Mouse (Mus musculus) Muller cell, postnatal 12 days (primary cell): Measurements from ENCODE around the gene Gm10974.

ENCODE experiments used
- DNase-seq: peaks from one replicate; pipeline ENCODE4 v3.0.0-alpha.2; 2015; ENCODE audit errors: inconsistent ontology term

Gm10974 gene

DNA sequence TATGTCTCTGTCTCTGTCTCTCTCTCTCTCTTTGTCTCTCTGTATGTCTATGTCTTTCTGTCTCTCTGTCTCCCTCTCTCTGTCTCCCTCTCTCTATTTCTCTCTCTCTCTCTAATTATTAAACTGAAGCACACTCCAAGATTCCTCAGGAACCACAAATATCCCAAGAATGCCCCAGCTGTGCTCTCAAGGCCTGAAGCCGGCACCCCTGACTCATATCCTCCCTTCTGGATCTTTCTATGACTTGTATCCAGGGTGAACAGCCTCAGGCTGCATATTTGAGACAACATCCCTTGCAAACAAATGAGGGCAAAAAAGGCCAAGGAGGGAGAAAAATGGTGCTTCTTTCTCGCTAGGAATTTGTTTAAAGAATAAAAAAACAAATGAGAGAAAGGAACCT lies at the start of gene Gm10974:
Gene Gm10974 (plus strand): TSS at position 2 of the 400 bp plus-strand sequence.
- DNase-seq, result peak; percentile 97

DNA sequence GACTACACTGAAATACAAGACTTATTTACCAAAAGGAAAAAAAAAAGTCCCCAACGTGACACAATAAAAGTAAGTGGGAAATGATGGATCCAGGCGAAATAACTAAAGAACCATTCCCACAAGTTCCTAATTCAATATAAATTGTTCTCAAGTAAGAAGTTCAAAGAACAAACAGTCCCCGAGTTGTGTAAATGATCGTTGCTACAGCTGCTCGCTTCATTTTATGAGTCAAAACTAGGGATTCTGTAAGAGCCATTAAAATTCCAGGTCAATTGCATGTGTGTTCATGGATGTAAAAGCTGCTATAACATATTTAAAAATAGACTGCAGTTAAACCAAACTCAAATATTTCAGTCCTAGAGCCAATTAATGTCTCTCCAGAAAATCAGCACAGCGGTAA lies 47.6 kb upstream of the Gm10974 start:
- no peak for DNase-seq

DNA sequence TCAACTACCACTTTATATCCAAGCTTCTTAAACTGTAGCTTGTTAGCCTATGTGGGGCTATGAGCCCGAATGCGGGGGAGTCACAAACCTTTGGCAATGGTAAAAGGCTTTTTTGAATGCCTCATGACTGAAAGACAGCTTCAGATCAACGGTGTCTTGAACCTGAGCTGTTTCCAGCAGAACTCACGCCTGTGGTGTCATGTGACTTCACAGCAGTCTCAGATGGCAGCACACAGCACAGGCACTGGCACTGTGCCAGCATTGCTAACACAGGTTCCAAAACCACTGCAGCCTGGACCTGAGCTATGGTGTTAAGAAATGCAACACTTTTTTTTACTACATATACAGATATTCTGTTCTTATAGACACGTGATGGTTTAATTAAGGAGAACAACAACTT lies 44.7 kb upstream of the Gm10974 start:
- DNase-seq, result no peak

DNA sequence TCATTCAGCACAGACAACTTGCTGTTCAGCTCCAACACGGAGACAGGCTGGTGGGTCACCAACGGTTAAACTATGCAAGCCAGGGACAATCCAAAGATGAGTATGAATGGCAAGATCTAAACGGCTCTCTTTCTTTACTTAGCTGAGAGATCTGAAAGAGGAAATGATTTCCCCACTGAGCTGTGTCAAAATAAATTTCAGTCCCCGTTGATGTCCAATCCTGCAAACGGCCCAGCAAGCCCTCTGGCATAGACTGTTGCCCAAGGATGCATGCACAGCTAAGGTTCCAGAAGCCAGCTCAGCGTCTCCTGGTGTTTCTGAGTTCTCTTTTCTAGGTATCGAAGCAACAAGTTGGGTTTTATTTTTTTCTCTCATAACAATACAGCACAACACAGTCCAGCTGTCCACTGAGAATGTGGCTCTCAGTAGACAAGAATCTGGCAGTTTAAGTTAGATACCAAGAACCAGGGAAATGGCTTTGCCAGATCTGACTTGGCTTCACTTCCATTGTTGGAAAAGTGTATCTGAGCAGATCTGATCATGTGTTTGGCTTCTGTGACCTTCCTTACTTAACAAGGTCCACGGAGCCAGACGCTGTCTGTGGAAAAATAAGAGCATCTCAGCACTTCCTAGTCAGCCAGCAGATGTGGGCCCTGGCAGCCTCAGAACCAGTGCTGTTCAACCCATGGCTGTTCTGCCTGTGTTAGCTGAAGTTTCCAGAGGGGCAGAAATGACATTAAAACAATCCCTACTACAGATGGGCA lies 42.3 kb upstream of the Gm10974 start:
- no peak for DNase-seq

DNA sequence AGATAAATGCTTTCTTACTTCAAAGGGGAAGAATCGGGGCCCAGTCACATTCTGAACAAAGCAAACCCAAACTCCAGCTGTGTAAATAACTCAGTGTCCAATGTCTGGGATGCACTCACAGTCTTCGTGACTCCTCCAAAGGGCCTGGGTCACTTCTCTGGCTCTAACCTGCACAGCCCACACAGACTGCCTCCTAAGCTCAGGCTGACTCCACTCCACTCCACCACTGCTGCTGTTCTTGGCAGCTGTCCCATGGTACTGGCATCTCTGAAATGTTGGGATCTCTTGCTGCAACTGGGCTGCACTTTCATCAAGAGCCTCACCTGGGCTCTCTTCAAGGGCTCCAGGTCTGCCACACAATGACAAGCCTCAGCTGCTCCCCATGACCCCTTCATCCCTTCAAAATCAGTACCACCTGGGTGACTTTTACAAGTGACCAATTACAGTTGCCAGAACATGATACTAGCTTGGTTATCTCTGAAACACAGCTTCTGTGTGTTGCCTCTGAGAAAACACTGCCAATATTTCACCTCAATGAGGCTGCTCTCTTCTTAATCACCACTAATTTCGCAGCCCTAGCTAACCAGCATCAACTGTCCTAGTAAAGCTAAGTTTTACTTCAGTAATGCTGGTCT lies 40.2 kb upstream of the Gm10974 start:
- DNase-seq, result no peak

DNA sequence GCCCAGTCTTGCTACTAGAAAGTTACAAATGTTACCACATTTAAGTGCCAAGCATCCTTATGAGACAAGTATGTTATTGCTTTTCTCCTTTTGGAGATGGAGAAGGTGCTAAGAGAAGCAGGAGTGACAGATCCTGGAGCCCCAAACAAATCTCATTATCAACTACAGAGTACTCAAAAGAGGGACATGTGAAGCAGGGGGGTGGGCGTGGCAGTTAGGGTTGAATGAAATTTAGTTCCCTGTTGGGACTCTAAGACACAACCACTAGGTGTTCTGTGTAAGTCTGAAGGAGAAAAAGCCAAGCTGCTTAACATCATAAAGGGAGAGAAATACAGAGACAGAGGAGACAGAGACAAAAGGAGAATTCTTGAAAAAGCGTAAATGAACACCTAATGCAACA lies 38.2 kb upstream of the Gm10974 start:
- no peak for DNase-seq

DNA sequence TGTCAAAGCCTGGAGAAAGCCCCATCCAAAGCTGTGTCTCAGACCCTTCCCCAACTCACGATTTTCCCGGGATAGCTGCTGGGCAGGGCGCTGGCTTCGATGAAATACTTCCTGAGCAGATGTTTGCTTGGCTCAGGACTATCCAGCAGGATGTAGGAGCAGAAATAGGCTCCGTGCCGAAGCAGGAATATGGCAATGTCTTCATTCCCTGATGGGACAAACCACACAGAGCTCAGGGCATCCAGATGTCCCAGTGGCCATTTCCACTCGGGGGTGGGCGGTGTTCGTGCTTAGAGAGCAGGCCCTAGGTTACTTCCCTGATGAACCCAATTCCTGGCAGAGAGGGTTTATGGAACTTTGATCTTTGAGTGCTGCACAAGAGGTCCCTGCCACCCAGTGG lies 35.1 kb upstream of the Gm10974 start:
- no peak for DNase-seq

DNA sequence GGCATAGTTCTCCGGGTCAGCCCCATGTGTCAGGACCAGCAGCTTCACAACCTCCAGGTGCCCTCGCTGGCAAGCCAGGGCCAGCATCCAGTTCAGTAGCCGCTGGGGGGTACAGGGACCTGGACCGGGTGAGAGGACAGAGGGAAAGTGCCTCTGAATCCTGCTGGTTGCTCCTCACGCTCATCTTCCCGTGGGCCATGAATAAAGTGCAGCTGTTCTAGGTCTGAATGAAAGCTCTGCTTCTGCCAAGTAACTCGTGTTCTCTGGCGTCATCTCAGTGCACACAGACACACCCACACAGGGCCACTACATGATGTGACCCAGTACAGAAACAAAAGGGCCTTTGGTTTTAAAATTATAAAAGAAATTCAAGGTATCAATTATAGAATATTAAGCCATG lies 33.4 kb upstream of the Gm10974 start:
- DNase-seq, result no peak

DNA sequence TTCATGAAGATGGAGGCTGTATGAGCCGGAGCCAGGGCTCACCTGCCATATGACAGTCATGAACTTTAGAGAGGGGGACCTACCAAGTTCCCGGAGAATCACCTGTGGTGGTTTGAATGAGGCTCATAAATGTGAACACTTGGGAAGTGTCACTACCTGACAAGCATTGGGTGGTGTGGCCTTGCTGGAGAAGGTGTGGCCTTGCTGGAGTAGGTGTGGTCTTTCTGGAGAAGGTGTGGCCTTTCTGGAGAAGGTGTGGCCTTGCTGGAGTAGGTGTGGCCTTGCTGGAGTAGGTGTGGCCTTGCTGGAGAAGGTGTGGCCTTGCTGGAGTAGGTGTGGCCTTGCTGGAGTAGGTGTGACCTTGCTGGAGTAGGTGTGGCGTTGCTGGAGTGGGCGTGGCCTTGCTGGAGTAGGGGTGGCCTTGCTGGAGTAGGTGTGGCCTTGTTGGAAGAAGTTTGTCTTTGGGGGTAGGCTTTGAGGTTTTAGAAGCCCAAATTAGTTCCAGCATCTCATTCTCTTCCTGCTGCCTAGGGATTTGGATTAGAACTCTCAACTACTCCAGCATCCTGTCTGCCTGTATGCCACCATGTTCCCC lies 31.7 kb upstream of the Gm10974 start:
- DNase-seq, result no peak

DNA sequence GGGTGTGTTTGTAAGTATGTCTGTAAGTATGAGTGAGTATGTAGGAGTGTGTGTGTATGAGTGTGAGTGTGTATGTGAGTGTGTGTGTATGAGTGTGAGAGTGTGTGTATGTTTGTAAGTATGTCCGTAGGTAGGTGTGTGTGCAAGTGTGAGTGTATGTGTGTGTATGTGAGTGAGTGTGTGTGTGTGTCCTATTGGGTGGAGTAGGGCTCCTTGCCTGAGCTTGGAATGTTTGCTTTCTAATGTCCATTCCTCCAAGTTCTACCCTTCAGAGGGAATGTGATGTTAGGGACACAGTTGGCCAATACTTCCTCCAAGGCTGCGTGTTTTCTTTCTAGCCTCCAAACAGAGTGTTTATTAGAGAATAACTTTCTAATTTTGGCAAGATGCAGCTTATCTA lies 28.8 kb upstream of the Gm10974 start:
- no peak for DNase-seq

DNA sequence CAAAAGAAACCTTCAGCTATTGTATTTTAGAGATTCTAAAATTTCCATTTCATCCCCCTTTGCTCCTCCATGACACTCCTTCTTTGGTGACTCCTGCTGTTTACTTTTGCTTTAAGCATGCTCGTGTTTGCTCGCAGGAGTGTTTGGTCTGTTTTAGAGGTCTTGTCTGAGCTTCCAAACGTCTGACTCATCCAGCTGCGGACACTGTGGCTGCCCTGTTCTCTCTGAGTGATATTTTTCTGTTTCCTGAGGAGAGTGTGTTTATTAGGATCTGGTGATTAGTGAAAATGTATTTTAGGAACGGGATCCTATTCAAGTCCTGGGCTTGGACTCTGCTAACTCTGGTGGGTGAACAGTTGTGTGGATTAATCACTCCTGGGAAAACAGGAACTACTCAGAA lies 26.1 kb upstream of the Gm10974 start:
- peak; percentile 72 for DNase-seq

DNA sequence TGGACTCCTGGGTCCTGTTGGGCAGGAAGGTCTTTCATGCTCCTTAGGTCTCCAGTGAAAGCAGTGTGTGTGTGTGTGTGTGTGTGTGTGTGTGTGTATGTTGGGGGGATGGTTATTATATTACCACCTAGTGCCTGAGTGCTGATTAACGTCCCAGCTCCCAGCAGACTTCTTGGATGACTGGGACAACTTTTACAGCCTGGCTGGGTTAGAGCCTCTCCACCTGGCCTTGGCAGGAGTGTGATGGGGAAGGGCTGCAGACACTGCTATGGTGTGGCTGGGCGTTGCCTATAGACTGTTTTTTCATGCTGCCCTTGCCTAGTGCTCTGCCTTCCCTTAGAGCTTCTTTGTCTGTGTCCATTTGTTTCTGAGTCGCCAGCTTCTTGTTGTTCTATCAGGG lies 25.7 kb upstream of the Gm10974 start:
- no peak for DNase-seq

DNA sequence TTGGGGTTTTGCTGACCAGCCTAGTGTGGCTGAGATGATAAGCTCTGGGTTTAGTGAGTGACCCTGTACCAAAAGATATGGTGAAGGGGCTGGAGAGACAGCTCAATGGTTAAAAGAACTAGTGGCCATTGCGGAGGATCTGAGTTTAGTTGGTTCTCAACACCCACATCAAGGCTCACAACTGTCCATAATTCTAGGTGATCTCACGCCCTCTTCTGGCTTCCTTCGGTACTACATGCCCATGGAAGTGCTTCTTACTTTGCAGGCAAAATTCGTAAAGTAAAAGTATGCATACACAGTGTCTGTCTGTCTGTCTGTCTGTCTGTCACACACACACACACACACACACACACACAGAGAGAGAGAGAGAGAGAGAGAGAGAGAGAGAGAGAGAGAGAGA lies 23.4 kb upstream of the Gm10974 start:
- DNase-seq, result no peak

DNA sequence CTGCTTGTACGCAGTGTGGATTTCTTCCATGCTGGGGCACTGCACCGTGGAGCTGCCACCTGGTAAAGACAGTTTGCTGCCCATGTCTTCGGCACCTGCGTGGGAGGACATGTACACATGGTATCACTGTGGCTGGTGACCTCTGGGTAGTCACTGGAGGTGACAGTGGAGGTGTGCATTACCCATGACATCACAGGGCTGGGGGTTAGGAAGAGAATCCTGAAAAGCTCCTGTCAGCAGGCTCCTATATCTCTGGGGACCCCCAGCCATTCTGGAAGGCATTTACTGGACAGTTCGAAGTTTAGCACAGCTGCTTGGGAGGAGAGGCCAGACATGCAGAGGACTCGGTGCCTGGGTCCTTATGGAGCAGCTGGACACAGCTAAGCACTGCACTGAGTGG lies 22.9 kb upstream of the Gm10974 start:
- DNase-seq, result no peak

DNA sequence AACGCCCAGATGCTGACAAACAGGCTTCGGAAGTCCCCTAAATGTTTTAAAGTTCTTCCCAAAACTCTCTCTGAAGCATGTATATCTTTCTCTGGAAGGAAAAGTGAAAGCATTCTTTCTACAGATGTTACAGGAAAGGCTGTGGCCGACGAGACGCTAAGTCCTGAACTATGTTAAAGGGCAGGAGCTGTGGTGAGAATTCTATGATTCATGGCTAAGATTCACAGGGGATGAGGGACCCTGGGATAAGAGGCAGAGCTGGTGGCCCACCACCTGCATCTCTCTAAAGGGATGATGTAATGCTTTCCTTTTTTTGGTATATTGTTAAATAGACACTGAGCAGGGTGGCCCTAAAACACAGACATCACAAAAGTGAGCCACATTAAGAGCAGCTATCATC lies 22.4 kb upstream of the Gm10974 start:
- DNase-seq, result no peak

DNA sequence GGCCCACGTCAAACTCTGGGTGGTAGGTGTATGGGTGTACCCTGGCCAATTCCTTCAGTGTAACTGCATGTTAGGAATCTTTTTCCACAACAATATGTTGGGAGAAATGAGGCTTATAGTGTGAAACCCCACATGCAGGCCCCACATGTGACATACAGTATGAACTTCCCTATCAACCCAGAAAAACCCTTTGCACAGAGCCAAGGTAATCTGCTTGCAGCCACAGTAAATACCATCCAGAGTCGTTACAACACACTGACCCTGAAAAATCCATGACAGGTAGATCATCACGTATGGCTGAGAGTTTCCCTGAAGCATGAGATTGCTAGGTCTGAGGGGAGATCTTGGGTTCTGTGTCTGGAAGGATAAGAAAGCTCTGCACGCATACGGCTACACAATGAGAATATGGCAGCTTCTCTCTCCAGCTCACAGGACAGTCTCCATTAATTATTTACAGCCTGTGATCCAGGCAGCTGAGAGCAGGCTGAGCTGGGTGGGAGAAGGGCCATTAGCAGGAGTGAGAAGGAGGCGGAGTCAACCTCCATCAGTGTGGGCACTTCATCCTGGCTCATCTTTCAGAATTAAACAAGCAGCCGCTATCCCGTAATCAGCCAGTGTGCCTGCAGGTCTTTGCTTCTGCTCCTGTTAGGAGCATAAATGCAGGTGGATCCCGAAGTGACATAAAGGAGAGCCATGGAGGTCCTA lies 18.6 kb upstream of the Gm10974 start:
- no peak for DNase-seq

DNA sequence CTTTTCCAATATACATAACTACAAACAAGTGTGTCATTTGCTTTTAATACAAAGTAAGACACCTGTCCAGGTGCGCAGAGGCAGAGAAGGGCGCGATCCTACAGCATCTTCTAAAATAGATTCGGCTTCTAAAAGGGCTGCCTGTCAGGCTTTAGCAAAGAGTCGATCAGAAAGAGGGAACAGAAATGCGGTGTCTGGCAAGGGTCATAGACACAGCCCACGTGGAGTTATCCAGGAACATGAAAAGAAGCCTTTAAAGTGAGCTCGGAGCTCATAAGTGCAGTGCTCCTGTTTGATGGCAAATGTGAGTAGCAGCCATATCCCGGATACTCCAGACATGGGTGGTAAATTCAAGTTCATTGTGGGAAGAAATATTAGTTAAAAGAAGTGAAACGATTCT lies 17.1 kb upstream of the Gm10974 start:
- no peak for DNase-seq

DNA sequence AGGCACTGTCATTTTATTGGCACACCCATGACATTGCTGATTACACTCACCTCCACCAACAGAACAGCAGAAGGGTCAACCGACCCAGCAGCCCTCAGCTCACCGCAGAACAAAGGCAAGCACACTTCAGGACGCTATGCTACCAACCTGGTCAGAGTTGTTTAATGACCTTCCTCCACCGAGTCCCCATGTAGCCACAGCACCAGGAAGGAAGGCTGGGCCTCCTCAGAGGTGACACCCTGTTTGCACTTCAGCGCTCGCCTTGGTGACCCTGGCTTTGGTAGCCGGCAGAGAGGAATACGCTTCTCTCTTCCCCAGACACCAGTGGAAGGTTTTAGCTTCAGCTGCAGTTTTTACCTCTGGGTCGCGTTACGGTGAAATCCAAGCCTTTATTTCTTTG lies 16.0 kb upstream of the Gm10974 start:
- DNase-seq, result no peak

DNA sequence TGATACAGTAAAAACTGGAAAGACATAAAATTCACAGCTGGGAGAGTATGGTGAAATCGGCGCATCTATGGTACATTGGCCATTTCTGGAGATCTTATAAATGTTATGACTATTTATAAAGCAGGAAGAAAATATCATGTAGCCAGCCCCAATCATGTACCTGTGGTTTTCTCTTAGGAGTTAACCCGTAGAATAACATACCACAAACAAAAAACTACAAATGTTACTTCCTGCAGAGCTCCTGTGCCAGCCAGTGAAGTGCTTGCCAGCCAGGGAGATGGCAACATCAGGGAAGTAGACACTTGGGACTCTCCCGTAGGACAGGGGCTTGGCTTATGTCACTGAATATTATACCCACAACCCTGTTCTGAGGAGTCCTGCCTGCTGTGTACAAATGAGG lies 14.6 kb upstream of the Gm10974 start:
- no peak for DNase-seq

DNA sequence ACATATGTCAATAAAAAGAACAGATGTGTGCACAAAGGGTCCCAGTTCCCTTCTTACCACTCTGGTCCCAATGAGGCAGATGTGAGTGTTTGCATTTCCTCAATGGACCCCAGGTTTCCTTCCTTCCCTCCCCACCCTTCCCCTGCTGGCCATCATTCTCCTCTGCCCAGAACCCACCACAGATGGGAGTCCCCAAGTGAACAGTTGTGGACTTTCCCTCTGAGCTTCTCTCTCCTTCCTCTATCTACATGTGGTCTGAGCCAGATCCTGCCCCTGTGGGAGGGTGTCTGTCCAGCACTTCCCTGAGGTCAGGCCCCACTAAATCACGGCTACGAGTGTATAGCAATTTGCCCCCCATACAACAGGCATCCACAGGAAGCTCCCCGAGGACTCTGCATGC lies 10.8 kb upstream of the Gm10974 start:
- no peak for DNase-seq

DNA sequence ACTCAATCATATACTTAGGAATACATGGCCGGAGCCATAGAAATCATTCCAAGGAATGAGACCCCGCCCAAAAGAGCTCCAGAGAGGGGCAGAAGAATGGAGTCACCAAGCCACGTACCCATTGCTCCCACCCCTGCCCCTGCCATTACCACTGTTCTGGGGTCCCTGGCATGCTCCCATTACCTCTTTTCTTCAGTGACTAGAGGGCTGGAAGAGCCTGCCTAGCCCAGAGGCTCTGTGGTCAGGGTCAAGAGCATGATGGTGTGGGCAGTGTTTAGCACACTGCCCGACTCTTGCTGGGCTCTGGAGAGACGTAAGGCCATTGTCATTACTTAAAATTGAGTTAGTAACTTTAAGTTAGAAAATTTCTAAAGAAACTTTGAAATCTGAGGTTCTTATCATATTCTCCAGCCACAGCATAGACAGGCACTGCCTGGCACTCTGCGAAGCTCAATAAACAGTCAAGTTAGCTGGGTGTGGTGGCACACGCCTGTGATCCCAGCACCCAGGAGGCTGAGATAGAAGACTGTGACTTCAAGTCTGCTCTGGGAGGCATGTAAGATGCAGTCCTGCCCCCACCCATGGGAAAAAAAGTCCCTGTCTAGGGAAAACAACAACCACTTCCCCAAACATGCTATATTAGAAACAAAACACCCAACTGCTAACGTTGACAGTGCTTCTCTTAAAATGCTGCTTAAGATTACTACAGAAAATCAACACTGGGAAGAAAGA lies 9.7 kb upstream of the Gm10974 start:
- no peak for DNase-seq

DNA sequence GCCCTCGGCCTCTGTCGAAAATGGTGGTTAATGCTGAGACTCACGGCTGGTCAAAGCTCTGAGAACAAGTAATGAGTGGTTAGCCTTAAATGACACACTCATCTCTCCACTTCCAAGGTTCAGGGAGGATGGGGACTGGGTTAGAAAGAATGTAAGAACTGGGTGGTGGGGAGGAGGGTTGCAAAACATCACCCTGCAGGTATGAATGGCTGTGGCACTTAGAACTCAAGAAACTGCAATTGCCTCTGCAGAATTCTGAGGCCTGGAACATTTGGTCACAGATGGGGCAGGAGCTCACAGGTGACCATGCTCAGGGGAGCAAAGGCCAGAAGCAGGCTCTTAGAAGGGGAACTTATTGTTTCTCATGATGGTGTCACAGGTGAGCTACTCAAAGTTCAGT lies 7.2 kb upstream of the Gm10974 start:
- no peak for DNase-seq
